Mouse (Mus musculus): Measurements from ENCODE around the gene Olfr1370. TPM values are rescaled to one million over a fixed set of nuclear protein-coding genes. Genes with fewer than 3 reads are reported as not detected.

Olfr1370 gene
- polyA plus RNA-seq, 1 experiment from 2014 or later: not detected

DNA sequence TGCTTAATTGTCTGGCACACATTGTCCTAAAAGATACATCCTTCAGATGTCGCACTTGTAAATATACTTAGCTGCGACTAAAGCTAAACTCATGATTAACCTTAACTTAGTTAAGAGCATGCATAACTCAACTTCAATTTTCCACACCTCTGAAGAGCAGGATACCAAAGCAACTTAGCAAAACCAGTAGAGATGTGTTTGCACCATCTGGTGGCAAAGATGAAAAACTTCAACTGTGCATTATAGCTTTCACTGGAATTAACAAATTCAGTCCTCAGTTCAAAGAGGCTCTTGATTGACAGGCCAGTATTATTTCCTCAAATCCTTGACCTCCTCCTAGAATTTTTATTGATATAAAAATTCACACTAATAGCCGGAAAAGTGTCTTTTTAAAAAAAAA is 39.7 kb downstream of the Olfr1370 start:
- H3K27me3 ChIP-seq (replicated peaks; ENCODE audit: control insufficient read depth, insufficient read depth, low read length): no peaks in the 10 kb centered on the region
- no peak overlapping the region for H3K9ac ChIP-seq (ENCODE audit: low read depth, low read length)
- 72% methylated on average over 3 of the region's 3 CpGs for WGBS
- H3K9me3 ChIP-seq (ENCODE audit: control insufficient read depth, low read length): no peaks in the 10 kb centered on the region
- no peak overlapping the region for H3K4me3 ChIP-seq (ENCODE audit: low read length)
- H3K36me3 ChIP-seq (ENCODE audit: control insufficient read depth, insufficient read depth, low read length): no peaks in the 10 kb centered on the region
- H3K4me1 ChIP-seq (ENCODE audit: control insufficient read depth, insufficient read depth, low read length): no peaks in the 10 kb centered on the region
- no peak for ATAC-seq
- H3K27ac ChIP-seq (ENCODE audit: low read length): no peak overlapping the region
- no peak overlapping the region for H3K4me2 ChIP-seq (ENCODE audit: low read depth, low read length)

DNA sequence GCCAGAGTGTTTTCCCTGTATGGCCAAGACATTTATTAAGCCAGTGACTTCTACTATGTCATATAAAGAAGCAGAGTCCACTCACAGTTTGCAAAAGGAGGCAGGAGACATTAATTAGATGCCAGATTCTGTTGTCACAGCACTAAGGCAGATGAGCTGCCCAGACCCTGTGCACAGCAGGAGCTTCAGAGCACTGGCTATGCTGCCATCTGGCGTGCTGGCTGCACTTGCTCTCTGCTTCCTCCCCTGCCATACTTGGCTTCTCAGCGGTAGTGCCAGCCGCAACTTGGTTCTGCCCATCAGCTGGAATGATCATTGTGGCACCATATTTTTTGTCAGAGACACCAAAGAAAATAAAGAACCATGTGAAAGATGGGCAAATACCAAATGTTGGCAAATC is 41.6 kb downstream of the Olfr1370 start:
- H3K36me3 ChIP-seq (ENCODE audit: control insufficient read depth, insufficient read depth, low read length): no peaks in the 10 kb centered on the region
- H3K4me2 ChIP-seq (ENCODE audit: low read depth, low read length): no peak overlapping the region
- no peaks in the 10 kb centered on the region for H3K27me3 ChIP-seq (replicated peaks; ENCODE audit: control insufficient read depth, insufficient read depth, low read length)
- no peak overlapping the region for H3K4me3 ChIP-seq (ENCODE audit: low read length)
- H3K4me1 ChIP-seq (ENCODE audit: control insufficient read depth, insufficient read depth, low read length): no peaks in the 10 kb centered on the region
- no peak overlapping the region for H3K27ac ChIP-seq (ENCODE audit: low read length)
- WGBS: 56% methylated on average over 3 of the region's 3 CpGs
- no peak overlapping the region for H3K9ac ChIP-seq (ENCODE audit: low read depth, low read length)
- no peaks in the 10 kb centered on the region for H3K9me3 ChIP-seq (ENCODE audit: control insufficient read depth, low read length)
- ATAC-seq: no peak

DNA sequence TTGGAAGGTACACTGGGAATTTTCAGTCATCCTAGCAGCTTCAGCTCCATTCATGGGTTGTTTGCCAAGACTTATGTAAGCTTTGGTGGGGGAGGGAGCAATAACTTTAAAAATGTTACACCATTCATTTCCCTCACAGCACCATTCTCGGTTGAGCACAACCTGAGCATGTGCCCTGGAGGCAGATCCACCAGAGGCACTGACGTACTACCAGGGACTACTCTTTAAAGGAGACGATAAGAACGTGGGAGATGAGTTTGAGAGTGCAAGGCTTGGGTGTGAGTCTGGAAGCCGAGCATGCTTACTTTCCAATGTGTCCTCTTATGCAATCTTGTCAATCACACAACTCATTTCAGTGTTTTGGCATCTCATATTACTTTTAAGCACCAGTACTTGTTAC is 49.9 kb downstream of the Olfr1370 start:
- Histone ChIP-seq H3K4me3 (ENCODE audit: low read length) (no peak overlapping the region), H3K9ac (ENCODE audit: low read depth, low read length) (no peak overlapping the region), H3K36me3 (ENCODE audit: control insufficient read depth, insufficient read depth, low read length) (no peaks in the 10 kb centered on the region), H3K27ac (ENCODE audit: low read length) (no peak overlapping the region), H3K4me2 (ENCODE audit: low read depth, low read length) (no peak overlapping the region), H3K9me3 (ENCODE audit: control insufficient read depth, low read length) (no peaks in the 10 kb centered on the region), H3K27me3 (replicated peaks; ENCODE audit: control insufficient read depth, insufficient read depth, low read length) (no peaks in the 10 kb centered on the region), H3K4me1 (ENCODE audit: control insufficient read depth, insufficient read depth, low read length) (no peaks in the 10 kb centered on the region)
- WGBS: 81% methylated on average over 5 of the region's 5 CpGs
- ATAC-seq: no peak

Other genes with a start within 250 kb of the Olfr1370 start
- 0.04 TPM in 1 of 2 replicates, not detected in the other for gene Olfr1369-ps1, start 36.5 kb upstream of the Olfr1370 start, polyA plus RNA-seq (2015; fragmentation: Nextera tagmentation; extraction: Ambion mirVana)
- not detected in 2 replicates for gene Olfr263, start 54.7 kb upstream of the Olfr1370 start, polyA plus RNA-seq (2015; fragmentation: Nextera tagmentation; extraction: Ambion mirVana)
- not detected in 2 replicates for gene Olfr1368, start 70.9 kb upstream of the Olfr1370 start, polyA plus RNA-seq (2015; fragmentation: Nextera tagmentation; extraction: Ambion mirVana)
- 119 and 122 TPM in 2 replicates for gene Trim27, start 104.5 kb upstream of the Olfr1370 start, polyA plus RNA-seq (2015; fragmentation: Nextera tagmentation; extraction: Ambion mirVana)
- not detected in 2 replicates for gene Gpx5, start 217.8 kb upstream of the Olfr1370 start, polyA plus RNA-seq (2015; fragmentation: Nextera tagmentation; extraction: Ambion mirVana)
- not detected in 2 replicates for gene Gpx6, start 237.2 kb upstream of the Olfr1370 start, polyA plus RNA-seq (2015; fragmentation: Nextera tagmentation; extraction: Ambion mirVana)